Mouse (Mus musculus) neural tube, embryonic 11.5 days (tissue): Measurements from ENCODE around the gene 4921507P07Rik. TPM values are rescaled to one million over a fixed set of nuclear protein-coding genes. Genes with fewer than 3 reads are reported as not detected.
"Not testable (repeated sequence)": the region's sequence is repeated elsewhere in the genome, so short reads cannot be mapped to it uniquely, and the experiment has no call there.

Source experiments
- ATAC-seq: fragments of 200-750 bp; cut with Nextera tagmentation; 2 replicates; pipeline ENCODE4 v1.8.0; 2017; ENCODE audit warnings: moderate number of reproducible peaks, mild to moderate bottlenecking, moderate TSS enrichment, moderate library complexity; ENCODE audit not compliant: insufficient read depth, low FRiP score, low TSS enrichment
- DNase-seq: peaks from one replicate; pipeline ENCODE4 v3.0.0-alpha.2; 2015; ENCODE audit warnings: low spot score
- H3K27ac ChIP-seq: fragments of 300-500 bp; sonication (generic); 2 replicates; pipeline ENCODE4 v1.5.1; 2014; ENCODE audit warnings: low read depth, mild to moderate bottlenecking, low read length
- H3K27me3 ChIP-seq: fragments of 300-500 bp; sonication (generic); 2 replicates; pipeline ENCODE4 v1.6.1; 2014; ENCODE audit warnings: mild to moderate bottlenecking, low read length, mixed read lengths; ENCODE audit not compliant: control insufficient read depth, insufficient read depth
- H3K36me3 ChIP-seq: fragments of 300-500 bp; sonication (generic); 2 replicates; pipeline ENCODE4 v1.6.1; 2014; ENCODE audit warnings: mild to moderate bottlenecking, low read length, moderate library complexity, mixed read lengths; ENCODE audit not compliant: control insufficient read depth, insufficient read depth
- H3K4me1 ChIP-seq: fragments of 300-500 bp; sonication (generic); 2 replicates; pipeline ENCODE4 v1.6.1; 2014; ENCODE audit warnings: low read length, mixed read lengths; ENCODE audit not compliant: control insufficient read depth, insufficient read depth
- H3K4me2 ChIP-seq: fragments of 300-500 bp; sonication (generic); 2 replicates; pipeline ENCODE4 v1.6.1; 2014; ENCODE audit warnings: low read depth, mild to moderate bottlenecking, moderate library complexity
- H3K4me3 ChIP-seq: fragments of 300-500 bp; sonication (generic); 2 replicates; pipeline ENCODE4 v1.5.1; 2014; ENCODE audit warnings: low read depth, low read length
- H3K9ac ChIP-seq: fragments of 300-500 bp; sonication (generic); 2 replicates; pipeline ENCODE4 v1.6.1; 2014; ENCODE audit warnings: mild to moderate bottlenecking, low read length
- H3K9me3 ChIP-seq: fragments of 300-500 bp; sonication (generic); 2 replicates; pipeline ENCODE4 v1.6.1; 2016; ENCODE audit warnings: low read length; ENCODE audit not compliant: control insufficient read depth
- WGBS: fragments of 180-500 bp; shearing (Covaris S2); extraction: QIAGEN DNeasy Blood & Tissue Kit; methylation state at CpG from one replicate; pipeline ENCODE4 v1.1.7; 2014; 5-methylcytosine and 5-hydroxymethylcytosine counted together
- polyA plus RNA-seq: library from polyadenylated mRNA; unstranded; fragments of >200 nt; fragmentation: Nextera tagmentation; extraction: Ambion mirVana; gene quantifications from 2 replicates; pipeline ENCODE4 v1.2.1, GENCODE M21; 2014

Gene 4921507P07Rik
- polyA plus RNA-seq: 0.42 and 1.0 TPM in 2 replicates

DNA sequence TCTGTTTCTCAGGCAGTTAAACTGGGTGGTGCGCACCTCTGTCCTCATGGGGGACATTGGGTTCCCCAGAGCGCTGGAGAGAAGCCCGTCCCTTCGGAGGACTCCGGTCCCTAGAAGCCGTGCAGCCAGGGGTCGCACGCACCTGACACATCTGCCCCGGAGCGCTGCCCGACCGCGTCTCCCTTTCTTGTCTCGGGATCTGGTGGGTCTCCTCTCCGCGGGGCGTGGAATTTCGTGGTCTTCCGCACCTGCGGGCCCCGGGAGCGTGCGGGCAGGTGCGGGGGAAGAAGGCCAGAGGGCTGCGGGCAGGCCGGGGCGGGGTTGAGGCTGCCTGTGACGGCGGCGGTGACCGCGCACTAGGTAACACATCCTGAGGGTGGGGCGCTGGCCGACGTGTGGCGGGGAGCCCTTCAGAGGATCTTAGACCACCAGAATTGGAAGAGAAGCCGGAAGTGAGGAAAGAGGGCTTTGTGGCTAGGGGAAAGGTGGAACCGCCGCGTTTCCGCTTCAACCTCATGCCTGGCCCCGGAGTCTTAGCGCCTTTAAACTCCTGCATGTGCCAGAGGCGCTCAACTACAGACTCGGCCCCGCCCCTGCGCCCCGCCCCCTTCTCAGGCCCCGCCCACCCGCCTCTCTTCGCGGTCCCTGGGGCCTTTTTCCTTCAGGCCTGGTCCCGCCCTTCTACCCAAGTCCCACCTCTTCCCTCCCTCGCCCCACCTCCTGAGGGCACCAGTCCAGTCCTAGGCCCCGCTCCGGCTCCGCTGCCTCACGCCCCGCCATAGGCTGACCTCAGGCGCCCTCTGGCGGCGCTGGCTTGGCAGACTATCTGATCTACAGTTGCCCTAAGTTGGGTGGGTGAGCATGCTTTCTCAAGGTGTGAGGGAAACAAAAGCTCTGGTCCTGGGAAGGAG is at the start of gene 4921507P07Rik:
4921507P07Rik (minus strand) TSS at position 332 of the 911 bp plus-strand sequence.
- H3K4me3 ChIP-seq: peak within 1 kb of the TSS; percentile 61
- peak within 1 kb of the TSS; percentile 70 for H3K9ac ChIP-seq
- H3K36me3 ChIP-seq: no peaks in the 10 kb centered on the region
- H3K4me2 ChIP-seq: peak within 1 kb of the TSS; percentile 99
- 2% methylated on average over 55 of the region's 62 CpGs for WGBS
- H3K9me3 ChIP-seq: no peaks in the 10 kb centered on the region
- DNase-seq (peak; percentile 93), ATAC-seq (peak; percentile 91)
- H3K4me1 ChIP-seq: no peaks in the 10 kb centered on the region; the same call in 1 of the 2 replicates
- H3K27me3 ChIP-seq: no peaks in the 10 kb centered on the region
- H3K27ac ChIP-seq: no peak within 1 kb of the TSS

DNA sequence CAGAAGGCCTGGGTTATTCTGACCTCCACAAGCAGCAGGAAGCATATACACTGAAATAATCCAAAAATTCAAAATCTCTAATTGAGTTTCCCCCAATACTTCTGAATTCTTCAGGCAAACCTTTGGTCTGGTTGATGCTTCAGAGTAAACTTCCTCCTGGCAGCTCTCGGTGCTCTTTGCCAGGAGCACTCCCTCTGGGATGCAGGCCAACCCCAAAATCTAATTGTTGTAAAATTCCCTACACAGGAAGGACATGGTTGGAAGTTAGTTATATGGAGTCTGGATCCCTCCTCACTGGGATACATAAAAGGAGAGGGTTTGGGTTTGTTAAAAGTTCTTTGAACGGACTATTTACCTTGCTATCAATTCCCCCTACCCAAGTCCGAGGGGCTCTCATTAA is 48.3 kb upstream of the 4921507P07Rik start:
- H3K4me2 ChIP-seq: no peak overlapping the region
- ATAC-seq (no peak), DNase-seq (no peak)
- no peaks in the 10 kb centered on the region for H3K27me3 ChIP-seq
- H3K9ac ChIP-seq: no peak overlapping the region
- no peak overlapping the region for H3K4me3 ChIP-seq
- no peak overlapping the region for H3K27ac ChIP-seq
- 0 out of 2 replicates have a peak, but pooled peaks cover 2% of the 10 kb centered on the region for H3K4me1 ChIP-seq
- no peaks in the 10 kb centered on the region for H3K36me3 ChIP-seq
- H3K9me3 ChIP-seq: no peaks in the 10 kb centered on the region
- 88% methylated on average over 3 of the region's 3 CpGs for WGBS

DNA sequence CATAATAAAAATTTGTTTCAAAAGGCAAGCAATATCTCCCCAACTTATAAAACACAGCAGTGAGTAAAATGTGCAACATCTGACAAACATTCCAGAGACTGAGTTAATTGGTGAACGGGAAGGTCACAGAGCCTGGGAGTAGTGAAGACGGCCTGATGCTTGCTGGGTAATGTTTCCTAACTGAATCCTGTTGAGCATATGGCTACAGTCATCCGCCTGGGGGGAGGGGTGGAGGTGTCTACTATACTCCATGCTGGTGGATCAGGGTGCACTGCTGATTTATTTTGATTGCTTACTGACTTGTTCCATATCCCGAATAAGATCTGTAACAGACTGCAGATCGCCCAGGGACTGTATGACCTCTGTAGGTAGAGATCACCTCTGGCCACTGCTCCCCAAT is 45.5 kb upstream of the 4921507P07Rik start:
- Histone ChIP-seq H3K27ac (no peak overlapping the region), H3K4me3 (no peak overlapping the region), H3K36me3 (no peaks in the 10 kb centered on the region), H3K27me3 (no peaks in the 10 kb centered on the region), H3K9ac (no peak overlapping the region), H3K4me1 (0 out of 2 replicates have a peak, but pooled peaks cover 2% of the 10 kb centered on the region), H3K9me3 (no peaks in the 10 kb centered on the region), H3K4me2 (no peak overlapping the region)
- ATAC-seq: no peak
- 75% methylated on average over 5 of the region's 5 CpGs for WGBS
- no peak for DNase-seq

DNA sequence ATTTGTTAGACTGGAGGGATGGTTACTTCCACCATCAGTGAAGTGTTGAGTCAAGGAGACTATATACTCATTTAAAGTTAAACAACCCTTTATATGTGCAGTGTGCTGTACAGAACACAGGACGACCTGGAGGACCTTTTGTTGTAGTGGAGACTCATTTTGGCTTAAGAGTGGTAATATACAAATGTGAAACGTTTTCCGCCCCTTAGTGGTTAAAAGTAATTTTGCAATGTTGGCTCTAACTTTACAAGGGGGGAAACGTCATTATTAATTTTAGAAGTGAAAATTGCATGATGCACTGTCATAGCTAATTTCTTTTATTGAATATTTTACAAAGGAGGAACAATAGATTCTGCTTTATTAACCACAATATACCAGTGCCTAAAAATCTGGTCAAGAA is 43.9 kb upstream of the 4921507P07Rik start:
- 0 out of 2 replicates have a peak, but pooled peaks cover 2% of the 10 kb centered on the region for H3K4me1 ChIP-seq
- WGBS: 84% methylated on average over 4 of the region's 4 CpGs
- H3K9me3 ChIP-seq: no peaks in the 10 kb centered on the region
- ATAC-seq (no peak), DNase-seq (no peak)
- no peak overlapping the region for H3K4me2 ChIP-seq
- H3K36me3 ChIP-seq: no peaks in the 10 kb centered on the region
- no peak overlapping the region for H3K4me3 ChIP-seq
- H3K27me3 ChIP-seq: no peaks in the 10 kb centered on the region
- no peak overlapping the region for H3K27ac ChIP-seq
- no peak overlapping the region for H3K9ac ChIP-seq

DNA sequence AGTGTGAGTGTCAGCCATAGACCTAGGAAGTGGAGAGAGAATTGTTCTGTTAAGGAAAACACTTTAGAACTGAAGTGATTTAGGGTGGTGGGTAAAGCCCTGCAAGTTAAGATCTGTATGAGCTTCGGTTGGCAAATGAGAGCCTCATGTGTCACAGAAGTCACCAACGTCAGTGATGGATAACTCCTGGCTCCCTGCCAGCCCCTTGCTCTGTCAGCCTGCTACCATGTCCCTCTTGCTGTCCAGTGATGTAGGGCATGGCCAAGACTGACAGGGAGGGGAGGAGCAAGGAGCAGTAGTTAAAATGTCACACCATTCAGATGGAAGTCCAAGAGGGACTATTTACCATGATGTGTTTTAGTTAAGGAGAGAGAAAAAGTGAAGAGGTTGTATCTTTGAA is 43.2 kb upstream of the 4921507P07Rik start:
- H3K27ac ChIP-seq: no peak overlapping the region
- no peaks in the 10 kb centered on the region for H3K9me3 ChIP-seq
- ATAC-seq (no peak), DNase-seq (no peak)
- no peak overlapping the region for H3K4me3 ChIP-seq
- 42% methylated on average over 2 of the region's 2 CpGs for WGBS
- no peaks in the 10 kb centered on the region for H3K36me3 ChIP-seq
- H3K9ac ChIP-seq: no peak overlapping the region
- H3K27me3 ChIP-seq: no peaks in the 10 kb centered on the region
- no peak overlapping the region for H3K4me2 ChIP-seq
- H3K4me1 ChIP-seq: 0 out of 2 replicates have a peak, but pooled peaks cover 2% of the 10 kb centered on the region

DNA sequence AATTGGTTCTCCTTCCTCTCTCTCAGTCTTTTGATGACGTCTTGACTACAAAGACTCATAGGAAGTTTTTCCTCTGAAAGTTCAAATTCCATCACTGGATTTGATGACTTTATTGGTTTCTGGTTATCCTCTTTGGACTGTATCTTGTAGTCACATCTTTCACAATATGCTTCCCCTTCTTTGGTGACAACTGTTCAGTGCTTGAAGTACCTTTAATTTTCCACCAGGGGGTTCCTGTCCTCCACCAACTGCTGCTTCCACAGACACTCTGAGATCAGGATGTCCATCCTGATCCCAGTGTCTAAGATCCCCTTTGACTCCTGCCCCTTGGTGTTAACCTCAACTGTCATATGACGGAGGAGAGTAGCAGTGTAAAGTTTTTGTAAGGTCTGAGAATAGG is 29.7 kb upstream of the 4921507P07Rik start:
- not testable (repeated sequence) for H3K4me3 ChIP-seq, H3K9ac ChIP-seq, H3K36me3 ChIP-seq, H3K4me1 ChIP-seq, H3K9me3 ChIP-seq, DNase-seq, ATAC-seq, H3K27ac ChIP-seq, H3K27me3 ChIP-seq, H3K4me2 ChIP-seq
- WGBS: 74% methylated on average over 2 of the region's 2 CpGs

DNA sequence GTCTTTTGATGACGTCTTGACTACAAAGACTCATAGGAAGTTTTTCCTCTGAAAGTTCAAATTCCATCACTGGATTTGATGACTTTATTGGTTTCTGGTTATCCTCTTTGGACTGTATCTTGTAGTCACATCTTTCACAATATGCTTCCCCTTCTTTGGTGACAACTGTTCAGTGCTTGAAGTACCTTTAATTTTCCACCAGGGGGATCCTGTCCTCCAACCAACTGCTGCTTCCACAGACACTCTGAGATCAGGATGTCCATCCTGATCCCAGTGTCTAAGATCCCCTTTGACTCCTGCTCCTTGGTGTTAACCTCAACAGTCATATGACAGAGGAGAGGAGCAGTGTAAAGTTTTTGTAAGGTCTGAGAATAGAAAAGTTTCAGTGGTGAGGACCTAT is 21.8 kb upstream of the 4921507P07Rik start:
- not testable (repeated sequence) for H3K4me3 ChIP-seq, H3K27me3 ChIP-seq, H3K27ac ChIP-seq, H3K36me3 ChIP-seq, H3K9ac ChIP-seq, ATAC-seq, H3K4me2 ChIP-seq, H3K9me3 ChIP-seq, H3K4me1 ChIP-seq, DNase-seq
- 86% methylated on average over 1 of the region's 1 CpGs for WGBS

DNA sequence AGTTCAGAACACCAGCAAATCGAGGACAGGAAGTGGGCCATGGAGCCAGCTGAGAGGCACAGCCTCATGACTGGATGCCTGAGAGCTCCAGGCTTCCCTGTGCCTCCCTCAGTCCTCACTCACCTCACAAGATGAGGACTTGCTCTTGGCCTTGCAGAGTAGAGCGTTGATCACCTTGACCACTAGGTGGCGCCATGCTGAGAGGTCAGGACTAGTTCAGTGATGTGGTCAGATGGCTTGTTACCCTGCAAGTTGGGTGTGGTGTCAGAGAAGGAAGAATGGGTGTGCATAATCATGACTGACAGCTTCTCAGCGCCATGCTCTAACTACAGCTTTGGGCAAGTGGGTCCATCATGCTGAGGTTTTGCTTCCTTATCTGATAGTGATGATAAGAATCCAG is 5.2 kb upstream of the 4921507P07Rik start:
- no peaks in the 10 kb centered on the region; the same call in 1 of the 2 replicates for H3K4me1 ChIP-seq
- no peaks in the 10 kb centered on the region for H3K36me3 ChIP-seq
- no peak overlapping the region for H3K9ac ChIP-seq
- WGBS: 26% methylated on average over 4 of the region's 4 CpGs
- no peaks in the 10 kb centered on the region for H3K9me3 ChIP-seq
- DNase-seq (peak; percentile 61), ATAC-seq (no peak)
- no peak overlapping the region for H3K27ac ChIP-seq
- H3K4me3 ChIP-seq: no peak overlapping the region
- no peak overlapping the region for H3K4me2 ChIP-seq
- no peaks in the 10 kb centered on the region for H3K27me3 ChIP-seq

DNA sequence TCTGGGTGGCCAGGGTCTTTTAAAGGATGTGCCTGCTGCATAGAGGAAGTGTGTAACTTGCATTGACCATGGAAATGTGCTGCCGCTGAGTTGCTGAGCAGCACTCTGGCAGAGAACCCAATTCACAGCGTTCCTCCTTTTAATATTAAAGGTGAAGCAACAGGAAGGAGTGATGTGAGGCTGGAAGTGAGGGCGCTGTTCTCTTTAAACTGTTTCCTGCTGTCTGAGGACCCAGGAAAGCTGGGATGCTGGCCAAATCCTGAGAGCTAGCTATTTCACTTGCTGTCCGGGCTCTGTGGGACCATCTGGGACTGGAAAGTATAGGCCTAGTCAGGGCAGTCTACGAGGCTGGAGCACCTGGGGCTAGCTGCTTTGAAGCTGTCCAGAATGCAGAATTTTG is 2.1 kb upstream of the 4921507P07Rik start:
- Histone ChIP-seq H3K36me3 (no peaks in the 10 kb centered on the region), H3K4me2 (no peak overlapping the region), H3K9ac (no peak overlapping the region), H3K27me3 (no peaks in the 10 kb centered on the region), H3K27ac (no peak overlapping the region), H3K9me3 (no peaks in the 10 kb centered on the region), H3K4me3 (no peak overlapping the region), H3K4me1 (no peaks in the 10 kb centered on the region; the same call in 1 of the 2 replicates)
- no peak for ATAC-seq
- DNase-seq: no peak
- WGBS: 74% methylated on average over 5 of the region's 5 CpGs
